Mouse (Mus musculus) adrenal gland, postnatal 25 days (tissue): ENCODE measurements around the gene Birc3. TPM values are rescaled to one million over a fixed set of nuclear protein-coding genes. Genes with fewer than 3 reads are reported as not detected.
"Not testable (repeated sequence)": the region's sequence is repeated elsewhere in the genome, so short reads cannot be mapped to it uniquely, and the experiment has no call there.

Experiments
- DNase-seq: peaks from one replicate; pipeline ENCODE4 v3.0.0; 2021; ENCODE audit warnings: mixed read lengths
- long read RNA-seq: library from polyadenylated mRNA; stranded (forward); transcript quantifications from one replicate; pipeline ENCODE4 v2.0.0, GENCODE M21; 2021
- total RNA-seq: library from RNA; stranded (reverse); gene quantifications from 2 replicates; pipeline ENCODE4 v1.2.3, GENCODE M21; 2021

Birc3 gene
- 36.9 and 44.4 TPM in 2 replicates for total RNA-seq
- long read RNA-seq, transcript Birc3-201 (9 exons, 2,667 nt): major isoform, 7 of 22 reads
- long read RNA-seq, partial matches to known transcripts: 0 of 22 reads
- long read RNA-seq, other reads (novel, unspliced or antisense): 15 of 22 reads

DNA sequence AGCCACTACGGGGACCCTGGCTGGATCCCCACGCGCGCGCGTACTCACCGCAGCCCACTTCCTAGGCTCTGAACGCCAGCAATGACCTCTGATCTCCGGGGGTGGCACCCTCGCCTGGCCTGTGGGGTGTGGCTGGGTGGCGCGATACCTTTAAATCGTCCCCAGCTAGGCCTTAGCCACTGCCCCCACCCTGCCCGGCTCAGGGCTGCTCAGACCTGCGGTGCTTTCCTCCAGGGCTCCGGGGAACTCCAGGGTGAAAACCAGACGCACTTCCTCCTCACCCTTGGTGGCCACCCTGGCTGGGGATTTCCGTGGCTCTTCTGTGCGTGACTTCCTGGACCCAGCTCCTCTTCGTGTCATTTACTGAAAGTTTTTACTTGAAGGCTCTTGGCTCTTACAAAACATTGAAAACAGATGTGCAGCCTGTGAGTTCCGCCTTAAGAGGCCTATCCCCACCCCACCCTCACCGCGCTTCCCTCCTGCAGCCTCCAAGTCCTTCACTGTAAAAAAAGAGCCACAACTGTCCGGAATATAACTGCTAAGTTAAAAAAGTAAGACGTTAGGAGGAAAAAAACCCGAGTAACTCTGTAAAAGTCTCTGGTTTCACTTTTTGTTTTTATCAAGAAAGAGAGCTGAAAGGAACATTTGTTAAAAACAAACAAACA lies at the start of gene Birc3:
Gene Birc3 (minus strand): TSS at position 412 of the 665 bp plus-strand sequence.
- DNase-seq: peak; percentile 73

DNA sequence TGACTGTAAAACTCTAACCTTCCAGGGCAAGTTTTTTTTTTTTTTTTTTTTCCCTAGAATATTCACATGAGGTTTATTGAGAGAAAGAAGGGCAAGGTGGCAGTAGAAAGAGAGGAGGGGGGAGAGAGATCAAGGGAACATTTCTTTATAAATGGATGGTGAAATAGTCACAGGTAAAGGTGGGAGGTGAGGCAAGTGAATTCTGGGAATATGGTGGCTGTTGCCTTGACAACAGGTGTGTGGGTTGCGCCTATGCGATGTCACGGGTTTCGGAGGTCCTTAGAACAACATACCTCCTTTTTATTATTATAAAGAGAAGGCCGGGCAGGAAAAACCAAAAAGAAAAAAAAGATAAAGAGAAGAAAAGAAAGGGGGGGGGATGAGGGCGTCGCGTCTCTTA lies 41.9 kb upstream of the Birc3 start:
- no peak for DNase-seq

GRCm38 (mm10) chr9:7914487-7914886 lies 41.5 kb upstream of the Birc3 start:
- DNase-seq: peak; percentile 53

DNA sequence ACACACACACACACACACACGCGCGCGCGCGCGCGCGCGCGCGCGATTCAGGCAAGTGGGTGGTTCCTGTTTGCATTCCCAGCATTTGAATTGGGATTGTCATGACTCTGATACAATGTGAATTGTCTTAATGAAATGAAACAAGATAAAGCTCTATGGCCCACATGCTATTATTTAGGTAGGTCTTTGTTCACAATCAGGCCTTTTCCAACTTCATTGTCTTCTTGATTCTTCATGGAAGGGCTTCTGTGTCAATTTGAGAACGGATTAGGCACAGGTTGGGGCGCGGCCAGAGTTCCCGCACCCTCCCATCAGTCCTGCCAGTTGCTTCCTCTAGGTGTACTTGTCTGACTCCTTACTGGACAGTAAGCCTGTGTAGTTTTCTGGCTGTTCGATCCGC lies 41.0 kb upstream of the Birc3 start:
- DNase-seq: no peak

- no peak for DNase-seq
Observed at GRCm38 (mm10) chr9:7907351-7907985, 34.5 kb upstream of the Birc3 start.

DNA sequence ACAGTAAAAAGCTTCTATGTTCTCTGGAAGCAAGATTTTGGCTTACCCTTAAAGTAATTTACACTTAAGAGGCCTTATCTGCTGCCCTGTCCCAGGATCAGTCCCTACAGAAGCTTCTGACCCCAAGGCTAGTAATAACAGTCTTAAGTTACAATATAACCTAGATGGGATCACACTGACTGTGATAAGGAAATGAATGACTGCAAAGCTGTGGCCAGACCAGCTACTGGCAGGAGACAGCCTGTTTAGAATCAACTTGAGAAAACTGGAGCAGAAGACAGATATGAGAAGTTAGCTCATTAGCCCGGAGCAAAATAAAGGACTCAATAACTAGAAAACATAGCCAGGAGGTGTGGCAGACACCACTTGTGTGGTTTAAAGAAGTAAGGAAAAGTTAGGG lies 33.6 kb upstream of the Birc3 start:
- no peak for DNase-seq

GRCm38 (mm10) chr9:7903825-7904224 lies 30.8 kb upstream of the Birc3 start:
- no peak for DNase-seq

DNA sequence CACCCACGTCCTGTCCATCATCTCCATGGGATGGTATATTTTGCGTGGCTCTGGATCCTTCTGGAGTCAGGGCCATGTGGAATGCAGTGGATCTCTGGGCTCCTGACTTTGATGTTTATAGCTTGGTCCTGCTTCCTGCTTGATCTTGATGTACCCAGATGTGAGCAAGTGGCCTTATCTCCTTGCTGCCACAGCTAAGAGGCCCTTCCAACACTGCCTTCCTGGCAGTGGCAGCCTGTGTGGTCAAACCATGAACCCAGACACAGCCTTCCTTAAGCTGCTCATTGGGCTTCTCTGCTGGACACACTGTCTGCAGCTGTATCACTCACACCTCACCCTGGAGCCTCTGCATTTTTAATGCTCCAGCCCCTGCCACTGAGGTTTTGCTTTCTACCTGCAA lies 30.3 kb upstream of the Birc3 start:
- DNase-seq: no peak

- DNase-seq: no peak
Observed at GRCm38 (mm10) chr9:7902311-7902710, 29.3 kb upstream of the Birc3 start.

- no peak for DNase-seq
Observed at GRCm38 (mm10) chr9:7900965-7901364, 28.0 kb upstream of the Birc3 start.

- DNase-seq: peak; percentile 60
Observed at GRCm38 (mm10) chr9:7897502-7897901, 24.5 kb upstream of the Birc3 start.

DNA sequence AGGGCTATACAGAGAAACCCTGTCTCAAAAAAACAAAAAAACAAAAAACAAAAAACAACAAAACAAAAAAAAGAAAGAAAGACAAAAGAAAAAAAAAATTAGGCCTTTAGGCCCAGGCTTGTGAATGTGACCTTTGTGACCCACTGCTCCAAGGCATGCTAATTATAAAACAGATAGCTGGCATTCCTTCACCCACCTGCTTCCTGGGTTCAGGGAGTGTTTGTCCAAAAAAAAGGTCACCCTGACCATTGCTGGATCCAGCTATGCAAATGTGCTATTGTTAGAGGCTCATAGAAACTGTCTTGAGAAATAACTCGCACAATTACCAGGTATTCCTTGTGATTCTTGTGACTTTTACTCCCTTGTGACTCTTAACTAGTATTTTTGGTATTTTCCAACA lies 18.8 kb upstream of the Birc3 start:
- DNase-seq: not testable (repeated sequence)

DNA sequence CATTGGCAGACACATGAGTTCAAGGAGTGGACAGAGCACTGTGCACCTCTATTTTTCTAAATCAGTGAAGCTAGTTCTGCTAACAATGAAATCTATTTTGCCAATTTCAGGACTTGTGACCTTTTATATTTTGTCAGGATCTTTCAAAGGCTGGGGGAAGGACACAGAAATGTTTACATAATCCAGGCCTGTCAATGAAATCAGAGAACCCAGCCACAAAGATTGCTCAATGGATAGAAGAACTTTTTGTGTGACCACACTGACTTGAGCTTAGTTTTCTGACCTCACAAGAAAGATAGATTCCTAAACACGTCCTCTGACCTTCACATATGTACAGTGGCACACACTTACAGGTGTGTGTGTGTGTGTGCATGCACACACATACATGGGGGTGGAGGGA lies 18.2 kb upstream of the Birc3 start:
- no peak for DNase-seq

DNA sequence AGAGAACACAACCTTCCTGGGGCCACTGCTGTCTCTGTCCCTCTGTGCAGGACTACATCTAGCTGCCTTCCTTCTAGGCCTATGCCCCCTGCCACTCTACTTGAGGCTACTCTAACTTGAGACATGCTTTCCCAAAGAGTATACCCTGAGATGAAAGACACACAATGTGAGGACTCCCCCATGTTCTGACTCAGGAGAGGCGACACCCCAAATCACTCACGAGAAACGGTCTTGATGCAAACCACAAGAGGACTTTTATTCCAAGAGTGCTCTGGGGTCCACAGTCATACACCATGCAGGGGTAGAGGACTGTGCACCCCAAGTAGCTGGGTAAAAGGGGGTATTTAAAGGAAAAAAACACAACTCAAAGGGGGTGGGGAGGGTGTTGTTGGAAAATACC lies 11.4 kb upstream of the Birc3 start:
- DNase-seq: no peak

DNA sequence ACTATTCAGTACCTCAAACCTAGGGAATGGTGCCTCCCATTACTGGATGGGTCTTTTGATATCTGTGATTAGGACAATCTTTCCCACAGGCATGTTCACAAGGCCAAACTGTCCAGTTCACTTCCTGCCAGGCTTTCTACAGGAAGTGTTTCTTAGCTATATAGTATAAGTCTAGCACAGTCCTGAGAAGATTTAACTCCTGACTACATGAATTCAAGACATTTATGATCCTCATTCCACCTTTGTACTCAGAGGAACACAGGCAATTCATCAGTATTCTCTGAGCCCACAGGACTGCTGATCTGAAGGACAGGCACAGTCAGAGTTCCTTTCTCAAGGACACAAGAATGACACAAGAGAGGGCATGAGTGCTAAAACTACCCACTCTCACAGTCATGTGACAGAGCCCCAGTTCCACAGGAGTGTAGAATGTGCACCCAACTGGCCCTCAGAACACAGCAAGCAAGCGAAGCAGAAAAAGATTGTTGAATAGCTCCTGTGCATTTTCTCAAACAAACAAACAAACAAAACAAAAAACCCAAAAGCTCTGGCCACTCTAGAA lies 9.4 kb upstream of the Birc3 start:
- no peak for DNase-seq

- no peak for DNase-seq
Observed at GRCm38 (mm10) chr9:7873511-7874211, 675 bp upstream of the Birc3 start.

DNA sequence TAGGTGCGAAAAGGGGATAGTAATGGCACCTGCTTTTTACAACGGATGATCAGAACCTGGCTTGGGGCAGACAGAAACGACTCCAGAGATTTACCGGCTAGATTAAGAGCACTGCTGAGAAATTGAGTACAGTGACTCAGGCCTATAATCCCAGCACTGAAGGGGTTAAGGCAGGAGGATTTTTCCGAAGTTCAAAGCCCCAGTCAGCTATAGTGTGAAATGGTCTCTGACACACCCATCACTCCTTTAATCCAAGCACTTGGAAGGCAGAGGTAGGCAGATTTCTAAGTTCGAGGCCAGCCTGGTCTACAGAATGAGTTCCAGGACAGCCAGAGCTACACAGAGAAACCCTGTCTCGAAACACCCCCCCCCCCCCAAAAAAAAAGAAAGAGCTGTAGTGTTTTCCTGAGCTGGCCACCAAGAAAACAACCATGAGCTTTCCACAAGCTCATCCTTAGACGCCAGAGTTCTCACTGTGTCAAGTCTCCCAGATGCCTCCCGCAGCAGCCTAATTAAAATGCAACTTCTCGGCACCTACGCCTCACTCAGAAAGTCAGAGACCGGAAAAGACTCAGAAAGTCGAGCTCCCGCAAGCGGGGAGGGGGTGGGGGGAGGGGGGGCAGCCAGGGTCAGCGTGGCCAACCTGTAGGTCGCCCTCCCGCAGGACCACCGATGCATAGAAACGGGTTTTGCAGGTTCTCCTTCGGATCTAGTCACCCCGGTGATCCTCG lies 777 bp downstream of the Birc3 start:
- DNase-seq: no peak

DNA sequence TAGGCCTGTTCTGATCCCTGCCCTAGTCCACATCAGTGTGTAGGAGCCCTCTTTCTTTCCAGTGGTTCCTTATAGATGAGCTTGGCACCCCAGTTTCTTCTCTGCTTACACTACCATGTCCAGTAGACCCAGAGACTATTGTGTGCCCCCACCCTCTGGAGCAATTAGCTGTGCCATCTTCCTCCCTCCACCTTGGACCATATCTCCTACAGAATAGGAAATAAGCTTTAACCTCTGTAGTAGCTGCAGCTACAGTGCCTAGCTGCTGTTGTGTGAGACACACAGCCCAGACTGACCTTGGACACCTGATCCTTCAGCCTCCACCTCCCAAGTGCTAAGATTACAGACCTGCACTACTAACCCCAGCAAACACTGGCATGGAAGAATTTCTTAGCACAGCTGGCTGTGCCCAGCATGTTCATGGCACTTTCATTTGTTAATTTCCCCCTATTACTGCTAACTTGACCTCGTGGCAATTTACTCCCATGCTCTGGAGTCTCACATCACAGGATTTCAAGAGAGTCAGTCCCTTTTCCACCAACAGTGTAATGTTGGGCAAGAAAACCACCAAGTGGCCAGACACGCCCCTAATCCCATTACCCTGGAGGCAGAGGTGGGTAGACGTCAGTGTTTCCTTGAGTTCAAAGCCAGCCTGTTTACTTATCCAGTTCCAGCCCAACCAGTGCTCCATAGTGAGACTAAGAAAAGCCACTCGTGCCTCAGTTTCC lies 1.5 kb downstream of the Birc3 start:
- no peak for DNase-seq

- DNase-seq: no peak
Observed at GRCm38 (mm10) chr9:7870556-7871315, 2.2 kb downstream of the Birc3 start.

DNA sequence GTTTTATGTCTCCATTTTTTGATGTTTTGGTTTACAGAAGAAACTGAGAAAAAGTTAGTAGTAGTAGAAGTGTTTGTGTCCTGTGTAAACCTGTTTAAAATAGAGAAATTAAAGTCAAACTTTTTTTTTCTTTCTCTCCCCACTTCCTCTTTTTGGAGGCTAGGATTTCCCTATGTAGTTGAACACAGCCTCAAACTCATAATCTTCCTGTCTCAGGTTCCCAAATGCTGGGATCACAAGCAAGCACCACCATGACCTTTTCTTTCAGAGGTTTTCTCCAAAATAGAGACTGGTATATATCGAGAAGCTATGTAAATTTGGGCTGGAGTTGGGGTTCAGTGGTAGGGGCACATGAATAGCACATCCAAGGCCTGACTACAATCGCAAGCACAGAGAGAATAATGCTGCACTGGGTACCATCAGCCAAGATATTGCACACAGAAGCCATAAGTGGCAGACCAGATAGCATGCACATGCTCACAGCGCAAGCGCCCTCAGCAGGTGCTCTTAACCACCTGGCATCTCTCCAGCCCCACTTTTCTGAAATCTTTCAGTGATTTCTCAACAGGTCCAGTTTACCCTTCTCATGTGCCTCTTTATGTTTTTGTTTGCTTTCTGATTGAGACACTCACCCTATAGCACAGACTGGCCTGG lies 4.0 kb downstream of the Birc3 start:
- DNase-seq: no peak
